Mouse (Mus musculus): Measurements from ENCODE around the gene Litaf.

GRCm38 (mm10) chr16:11066029-11066832, at the start of gene Litaf:
- TF ChIP-seq CTCF (IDR thresholded peaks at IDR 0.05 in 2 of 3, conservative IDR thresholded peaks at IDR 0.05 in 1 of 3; ENCODE audit: control insufficient read depth in 1 of 3, insufficient read depth in 1 of 3, low read depth in 2 of 3, low read length in 3 of 3, poor library complexity in 1 of 3, severe bottlenecking in 1 of 3) (peak in 1 of 3 experiments; percentile 23; a peak in 1 of 6 replicates), UBTF (IDR thresholded peaks at IDR 0.05; ENCODE audit: borderline replicate concordance, insufficient read depth, low read depth, low read length) (no peak), EP300 (IDR thresholded peaks at IDR 0.05; ENCODE audit: low read depth in 1 of 2, low read length in 2 of 2) (no peak), ETS1 (IDR thresholded peaks at IDR 0.05; ENCODE audit: low read depth, low read length) (no peak), ZKSCAN1 (IDR thresholded peaks at IDR 0.05; ENCODE audit: low read depth, low read length) (no peak), POLR2A (IDR thresholded peaks at IDR 0.05; ENCODE audit: control insufficient read depth in 1 of 2, insufficient read depth in 1 of 2, low read depth in 1 of 2, low read length in 2 of 2, poor library complexity in 1 of 2) (peak; percentile 26 to 68; a peak in 3 of 4 replicates), USF1 (IDR thresholded peaks at IDR 0.05; ENCODE audit: low read depth, low read length) (peak; percentile 96), ZNF384 (IDR thresholded peaks at IDR 0.05; ENCODE audit: low read depth, low read length) (no peak), HCFC1 (IDR thresholded peaks at IDR 0.05; ENCODE audit: low read depth, low read length) (0 out of 2 replicates have a peak, but pooled peaks have one; percentile 31), GATA1 (IDR thresholded peaks at IDR 0.05; ENCODE audit: low read depth, low read length) (no peak), ZC3H11A (IDR thresholded peaks at IDR 0.05; ENCODE audit: low read depth, low read length) (no peak)

Data from MEL (cell line).